Mouse (Mus musculus): ENCODE measurements around the gene Gm3424.
"Not testable (repeated sequence)": the region's sequence is repeated elsewhere in the genome, so short reads cannot be mapped to it uniquely, and the experiment has no call there.

Gm3424 gene

DNA sequence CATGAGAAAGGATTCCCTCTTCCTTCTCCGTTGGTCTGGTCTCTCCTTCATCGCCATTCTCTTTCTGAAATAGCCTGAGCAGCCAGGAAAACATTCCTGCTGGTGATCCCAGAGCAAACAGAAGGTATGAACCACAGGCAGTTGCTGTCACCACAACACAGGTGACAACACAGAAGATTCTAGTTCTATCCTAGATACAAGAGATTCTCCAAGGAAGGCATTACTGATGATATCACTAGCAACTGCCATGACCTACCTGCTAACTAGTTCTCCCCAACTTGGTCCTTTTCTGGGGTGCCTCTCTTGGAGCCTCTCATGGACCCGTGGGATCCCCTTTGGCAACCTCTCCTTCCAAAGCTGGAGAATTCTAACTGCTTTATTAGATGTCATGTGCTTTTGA is at the start of gene Gm3424:
TSS of gene Gm3424 (minus strand) at position 101 of the 400 bp plus-strand sequence.
- DNase-seq, result not testable (repeated sequence)

DNA sequence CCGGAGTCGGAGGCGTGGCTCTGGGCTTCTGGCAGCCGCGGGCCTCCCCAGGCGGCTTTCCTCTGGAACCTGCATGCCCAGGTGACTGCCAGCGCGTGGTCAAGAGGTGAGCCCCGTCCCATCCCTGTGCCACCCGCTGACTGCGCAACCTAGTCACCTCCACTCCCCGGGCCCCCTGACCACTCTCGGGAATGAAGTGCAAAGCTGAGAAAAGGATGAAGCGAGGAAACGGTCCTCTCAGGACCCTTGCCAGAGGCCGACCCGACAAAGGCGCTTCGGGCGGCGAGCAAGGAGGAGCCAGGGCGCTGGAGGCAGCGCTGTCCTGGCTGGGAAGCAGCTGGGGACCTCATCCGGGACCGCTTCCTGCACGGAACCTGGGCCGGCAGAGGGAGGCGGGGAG is 49.7 kb upstream of the Gm3424 start:
- not testable (repeated sequence) for DNase-seq

DNA sequence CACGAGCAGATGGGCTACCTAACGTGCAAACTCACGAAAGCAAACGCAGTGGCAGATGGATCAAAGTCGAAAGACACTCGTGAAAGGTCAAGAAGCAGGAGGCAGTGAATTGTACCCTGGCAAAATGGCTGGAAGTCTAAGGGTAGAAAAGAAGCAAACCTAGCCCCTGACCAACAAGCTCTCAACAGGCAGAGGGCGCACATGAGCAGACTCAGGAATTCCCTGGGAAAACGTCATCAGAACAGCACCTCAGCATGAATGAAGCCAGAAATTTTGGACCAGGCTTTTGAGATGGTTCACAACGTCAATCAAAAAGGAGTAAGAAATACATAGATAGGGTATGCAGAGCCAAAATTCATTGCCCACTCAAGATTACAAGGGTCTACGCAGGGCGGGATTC is 49.0 kb upstream of the Gm3424 start:
- DNase-seq, result not testable (repeated sequence)

GRCm38 (mm10) chr14:5855911-5856310 is 25.8 kb upstream of the Gm3424 start:
- not testable (repeated sequence) for DNase-seq

- not testable (repeated sequence) for DNase-seq
Measured at GRCm38 (mm10) chr14:5812699-5813356, 17.3 kb downstream of the Gm3424 start.

GRCm38 (mm10) chr14:5807882-5808281 is 22.2 kb downstream of the Gm3424 start, which contains the start of gene Gm3383:
TSS of gene Gm3383 (minus strand) at chr14:5807982.
- not testable (repeated sequence) for DNase-seq
